Mouse (Mus musculus) thymus, adult 2 months (tissue): ENCODE results near the gene Rimbp2. TPM values are rescaled to one million over a fixed set of nuclear protein-coding genes. Genes with fewer than 3 reads are reported as not detected.
"Not testable (repeated sequence)": the region's sequence is repeated elsewhere in the genome, so short reads cannot be mapped to it uniquely, and the experiment has no call there.

Experiments used
- DNase-seq: peaks from one replicate; pipeline ENCODE4 v3.0.0; 2021
- H3K27ac ChIP-seq: fragments of 200-500 bp; 2 replicates; pipeline ENCODE4 v1.5.1; 2012; ENCODE audit warnings: low read length, control low read depth; ENCODE audit not compliant: control insufficient read depth, insufficient read depth
- H3K27me3 ChIP-seq: fragments of 200-500 bp; 2 replicates; pipeline ENCODE4 v1.6.1; 2012; ENCODE audit warnings: mild to moderate bottlenecking, low read length, moderate library complexity, mixed read lengths; ENCODE audit not compliant: control insufficient read depth, insufficient read depth
- H3K36me3 ChIP-seq: fragments of 200-500 bp; 2 replicates; pipeline ENCODE4 v1.6.1; 2012; ENCODE audit warnings: mild to moderate bottlenecking, low read length, moderate library complexity; ENCODE audit not compliant: control insufficient read depth, insufficient read depth
- H3K4me1 ChIP-seq: fragments of 200-500 bp; replicated peaks from 2 replicates; pipeline ENCODE4 v1.6.1; 2012; ENCODE audit warnings: low read length; ENCODE audit not compliant: control insufficient read depth, insufficient read depth
- H3K4me3 ChIP-seq: fragments of 200-500 bp; 2 replicates; pipeline ENCODE4 v1.5.1; 2012; ENCODE audit warnings: mild to moderate bottlenecking, low read length, control low read depth, moderate library complexity; ENCODE audit not compliant: control insufficient read depth, insufficient read depth
- CTCF ChIP-seq: fragments of 200-500 bp; IDR thresholded peaks from 2 replicates; pipeline ENCODE4 v1.5.1; 2012; ENCODE audit warnings: mild to moderate bottlenecking, control low read depth, low read length, moderate library complexity, borderline replicate concordance; ENCODE audit not compliant: control insufficient read depth, poor library complexity, insufficient read depth; ENCODE audit errors: extremely low read depth
- POLR2A ChIP-seq: fragments of 200-500 bp; IDR thresholded peaks from 2 replicates; pipeline ENCODE4 v1.6.1; 2012; ENCODE audit warnings: mild to moderate bottlenecking, low read length, control low read depth, moderate library complexity; ENCODE audit not compliant: control insufficient read depth, poor library complexity, insufficient read depth; ENCODE audit errors: extremely low read depth
- WGBS: fragments of 180-500 bp; shearing (Covaris S2); methylation state at CpG from one replicate; pipeline ENCODE4 v1.1.7; 2018; 5-methylcytosine and 5-hydroxymethylcytosine counted together
- polyA plus RNA-seq: library from polyadenylated mRNA; depleted of rRNA; stranded (reverse); fragments of >200 nt; gene quantifications from 2 replicates; pipeline ENCODE4 v1.2.3, GENCODE M21; 2012

Gene Rimbp2
- polyA plus RNA-seq, 1 experiment = 0.11 TPM

GRCm38 (mm10) chr5:128964353-128964752, 11.1 kb upstream of the Rimbp2 start:
- H3K4me3 ChIP-seq = no peak overlapping the region
- TF ChIP-seq CTCF (no peak), POLR2A (no peak)
- no peaks in the 10 kb centered on the region for H3K36me3 ChIP-seq
- no peaks in the 10 kb centered on the region for H3K4me1 ChIP-seq
- no peak for DNase-seq
- 56% methylated on average over 4 of the region's 4 CpGs for WGBS
- no peak overlapping the region for H3K27ac ChIP-seq
- H3K27me3 ChIP-seq = no peaks in the 10 kb centered on the region

- 83% methylated on average over 3 of the region's 3 CpGs for WGBS
- TF ChIP-seq POLR2A (no peak), CTCF (no peak)
- Histone ChIP-seq H3K27ac (no peak overlapping the region), H3K4me1 (no peaks in the 10 kb centered on the region), H3K36me3 (no peaks in the 10 kb centered on the region), H3K27me3 (no peaks in the 10 kb centered on the region), H3K4me3 (no peak overlapping the region)
- DNase-seq = no peak
Observed at GRCm38 (mm10) chr5:128958916-128959315, 5.6 kb upstream of the Rimbp2 start.

DNA sequence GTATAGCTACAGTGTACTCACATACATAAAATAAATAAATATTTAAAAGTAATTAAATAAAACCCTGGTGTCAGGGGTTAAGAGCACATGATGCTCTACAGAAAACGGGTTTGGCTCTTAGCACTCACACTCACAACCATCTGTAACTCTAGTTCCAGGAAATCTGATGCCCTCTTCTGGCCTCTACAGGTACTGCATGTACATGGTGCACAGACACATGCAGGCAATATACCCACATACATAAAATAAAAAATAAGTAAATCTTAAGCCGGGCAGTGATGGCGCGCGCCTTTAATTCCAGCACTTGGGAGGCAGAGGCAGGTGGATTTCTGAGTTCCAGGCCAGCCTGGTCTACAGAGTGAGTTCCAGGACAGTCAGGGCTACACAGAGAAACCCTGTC, 1.1 kb upstream of the Rimbp2 start:
- H3K36me3 ChIP-seq, H3K27me3 ChIP-seq, H3K27ac ChIP-seq, H3K4me1 ChIP-seq, H3K4me3 ChIP-seq: not testable (repeated sequence)
- peak; percentile 26 for DNase-seq
- WGBS = 93% methylated on average over 5 of the region's 5 CpGs

DNA sequence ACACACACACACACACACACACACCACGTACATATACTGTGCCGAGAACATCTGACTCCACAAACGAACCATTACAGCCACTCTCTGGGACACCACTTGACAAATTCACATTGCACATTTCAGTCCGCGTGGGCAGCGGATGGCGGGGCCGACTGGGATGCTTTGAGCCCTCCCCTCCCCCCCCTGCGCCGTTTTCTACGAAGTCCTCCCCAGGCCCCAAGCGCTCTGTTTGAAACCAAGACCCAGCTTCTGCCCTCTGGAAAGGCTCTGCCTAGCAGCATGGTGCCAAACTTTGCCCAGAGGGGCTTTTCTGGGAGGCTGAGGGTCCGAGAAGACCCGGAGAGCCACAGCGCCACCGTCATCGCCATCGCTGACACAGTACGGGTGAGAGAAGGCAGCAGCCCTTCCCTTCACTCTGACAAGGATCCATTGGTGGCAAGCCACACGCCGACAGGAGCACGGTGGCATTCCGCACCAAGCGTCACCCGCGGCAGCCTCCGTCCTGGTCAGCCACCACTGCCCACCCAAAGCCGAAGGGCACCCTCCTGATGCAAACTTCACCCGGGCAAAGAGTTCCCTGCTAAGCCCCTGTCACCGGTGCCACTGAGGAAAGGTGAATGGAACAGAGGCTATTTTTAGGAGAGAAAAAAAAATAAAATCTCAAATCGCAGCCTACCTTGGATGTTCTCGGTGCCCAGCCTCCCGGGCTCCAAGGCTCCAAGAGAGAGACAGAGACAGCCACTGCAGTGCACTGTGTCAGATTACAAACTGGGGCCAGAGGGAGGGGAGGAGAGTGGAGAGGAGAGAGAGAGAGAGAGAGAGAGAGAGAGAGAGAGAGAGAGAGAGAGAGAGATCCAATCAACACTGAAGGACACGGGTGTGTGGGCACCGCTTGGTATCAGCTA, 743 bp downstream of the Rimbp2 start:
- Histone ChIP-seq H3K27ac (no peak overlapping the region), H3K4me3 (no peak overlapping the region), H3K27me3 (no peaks in the 10 kb centered on the region; the same call in 1 of the 2 replicates), H3K36me3 (no peaks in the 10 kb centered on the region), H3K4me1 (no peaks in the 10 kb centered on the region)
- no peak for TF ChIP-seq POLR2A
- 8% methylated on average over 35 of the region's 35 CpGs for WGBS
- DNase-seq = no peak

DNA sequence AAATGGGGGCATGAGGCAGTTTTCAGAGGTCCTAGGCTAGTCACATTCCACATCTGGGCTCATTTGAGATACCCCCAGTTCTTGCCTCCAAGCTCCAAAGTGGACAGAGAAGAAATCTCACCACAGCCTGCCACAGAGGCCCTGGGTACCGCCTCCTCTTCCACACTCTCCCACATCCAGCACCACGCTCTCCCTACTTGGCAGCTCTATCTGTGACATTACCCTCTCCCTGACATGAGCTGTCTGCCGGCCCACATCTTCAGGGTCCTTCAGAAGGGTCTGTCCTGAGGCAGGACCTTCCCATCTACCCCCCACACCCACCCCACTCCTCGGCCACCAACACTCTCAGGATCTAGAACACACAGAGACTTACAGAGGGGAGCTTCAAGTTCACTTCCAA, 1.8 kb downstream of the Rimbp2 start:
- TF ChIP-seq POLR2A (no peak), CTCF (no peak)
- 55% methylated on average over 4 of the region's 4 CpGs for WGBS

DNA sequence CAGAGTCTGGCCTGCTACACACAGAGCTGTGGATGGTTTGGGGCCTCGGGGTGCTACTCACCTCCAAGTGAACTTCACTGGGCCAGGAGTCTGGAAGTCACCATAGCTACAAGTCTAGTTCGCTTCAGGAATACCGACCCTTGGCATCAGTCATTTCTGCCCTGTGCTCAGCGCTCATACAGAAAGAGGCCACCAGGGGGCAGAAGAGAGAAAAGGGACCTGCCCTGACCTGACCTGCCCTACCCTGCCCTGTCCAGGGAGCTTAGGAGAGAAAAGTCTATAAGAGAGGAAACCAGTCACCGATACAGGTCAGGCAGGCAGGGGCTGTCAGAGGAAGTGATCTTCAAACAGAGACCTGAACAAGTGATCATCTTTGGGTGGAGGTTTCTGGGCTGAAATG, 6.2 kb downstream of the Rimbp2 start:
- WGBS = 67% methylated on average over 5 of the region's 5 CpGs
- Histone ChIP-seq H3K36me3 (no peaks in the 10 kb centered on the region), H3K4me3 (no peak overlapping the region), H3K27ac (no peak overlapping the region), H3K27me3 (no peaks in the 10 kb centered on the region), H3K4me1 (no peaks in the 10 kb centered on the region)
- DNase-seq = peak; percentile 10
- peak; percentile 29; the same call in 1 of the 2 replicates for TF ChIP-seq CTCF
- TF ChIP-seq POLR2A = no peak

More for the DNA sequence above, 1.8 kb downstream of the Rimbp2 start:
- Histone ChIP-seq H3K27me3 (no peaks in the 10 kb centered on the region; the same call in 1 of the 2 replicates), H3K27ac (no peak overlapping the region), H3K4me1 (no peaks in the 10 kb centered on the region), H3K36me3 (no peaks in the 10 kb centered on the region), H3K4me3 (no peak overlapping the region)
- no peak for DNase-seq

- Histone ChIP-seq H3K4me1 (no peaks in the 10 kb centered on the region), H3K36me3 (no peaks in the 10 kb centered on the region), H3K27me3 (no peaks in the 10 kb centered on the region), H3K4me3 (no peak overlapping the region), H3K27ac (no peak overlapping the region)
- TF ChIP-seq CTCF = no peak
- TF ChIP-seq POLR2A = no peak
- DNase-seq = no peak
- WGBS = 90% methylated on average over 10 of the region's 10 CpGs
Observed at GRCm38 (mm10) chr5:128940436-128940835, 12.8 kb downstream of the Rimbp2 start.
